Mouse (Mus musculus) CD4-positive naive resting alpha-beta T cell, adult 76 days (primary cell): ENCODE results near the gene B3gnt3. TPM values are rescaled to one million over a fixed set of nuclear protein-coding genes. Genes with fewer than 3 reads are reported as not detected.

Source experiments
- total RNA-seq: library from RNA; stranded (reverse); gene quantifications from one replicate; pipeline ENCODE4 v1.2.4, GENCODE M21; 2023

Gene B3gnt3
- 0.53 TPM for total RNA-seq

GRCm38 (mm10) chr8:71701414-71702086 is at the start of gene B3gnt3:
Gene B3gnt3, minus strand, starts transcription at chr8:71701789.

DNA sequence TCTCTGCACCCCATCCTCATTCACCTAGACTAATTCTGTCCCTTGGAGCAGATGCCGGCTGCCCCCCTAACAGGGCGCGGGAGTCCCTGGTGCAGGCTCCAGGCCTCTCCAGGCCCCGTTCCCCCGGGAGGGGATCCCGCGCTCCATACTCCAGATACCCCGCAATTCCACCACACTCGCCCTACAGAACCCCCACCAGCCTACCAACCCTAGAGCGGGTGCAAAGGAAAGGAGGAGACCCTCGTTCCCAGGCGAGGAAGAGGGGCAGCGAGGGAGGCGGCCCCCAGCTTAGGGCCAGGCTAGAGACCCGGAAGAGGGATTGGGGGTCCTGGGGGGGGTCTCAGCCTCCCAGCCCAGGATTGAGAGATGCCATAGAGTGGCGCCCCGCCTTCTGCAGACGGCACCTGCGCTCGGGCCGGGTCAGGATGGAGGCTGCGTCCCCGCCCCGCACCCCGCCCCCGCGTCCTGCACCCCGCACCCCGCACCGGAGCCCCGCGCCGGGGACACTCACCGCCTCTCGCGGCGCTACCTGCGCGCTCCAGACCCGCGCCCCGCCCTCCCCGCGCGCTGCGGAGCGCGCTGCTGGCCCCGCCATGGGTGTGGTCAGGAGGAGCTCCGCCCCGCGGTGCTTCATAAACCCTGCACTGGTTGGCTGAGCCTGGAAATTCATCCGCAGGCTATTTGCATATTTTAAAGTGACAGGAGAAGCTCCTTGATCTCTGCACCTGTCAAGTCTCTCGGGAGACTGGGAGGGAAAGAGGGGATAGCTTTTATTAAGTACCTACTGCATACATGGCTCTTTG is 23.7 kb upstream of the B3gnt3 start, which contains the start of gene Fcho1:
Fcho1 (minus strand) TSS at position 595 of the 803 bp plus-strand sequence.

GRCm38 (mm10) chr8:71689028-71689427 is 12.6 kb downstream of the B3gnt3 start, which contains the start of gene Insl3:
Gene Insl3, plus strand, starts transcription at chr8:71689214.

GRCm38 (mm10) chr8:71676020-71676741 is 25.4 kb downstream of the B3gnt3 start, which contains the start of gene Jak3:
Gene Jak3, plus strand, starts transcription at chr8:71676296.

DNA sequence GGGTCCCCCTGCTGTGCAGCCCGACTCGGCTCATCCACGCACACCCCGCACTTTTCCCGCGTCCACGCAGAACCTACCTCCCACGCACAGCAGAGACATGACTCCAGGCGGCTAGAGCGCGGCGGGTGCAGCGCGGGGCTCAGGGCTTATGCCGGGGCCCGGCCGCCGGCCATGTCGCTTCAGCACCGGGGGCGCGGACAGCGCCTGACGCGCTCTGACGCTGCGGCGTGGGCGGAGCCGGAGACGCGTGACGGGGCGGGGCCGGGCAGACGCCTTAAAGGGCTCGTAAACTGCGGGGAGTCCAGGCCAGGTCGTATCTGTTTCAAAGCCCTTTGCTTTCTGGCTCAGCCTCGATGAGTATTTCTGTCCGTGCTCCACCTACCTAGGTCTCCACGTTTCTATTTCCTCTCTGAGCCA is 30.0 kb downstream of the B3gnt3 start, which contains the start of gene Unc13a:
Unc13a (minus strand) TSS at position 209 of the 417 bp plus-strand sequence.

Other genes with a start within 250 kb of the B3gnt3 start
- 80.8 TPM for gene Abhd8, start 238.1 kb downstream of the B3gnt3 start, total RNA-seq
- gene Mrpl34, start 236.8 kb downstream of the B3gnt3 start, total RNA-seq = 20.2 TPM
- 104 TPM for gene Dda1, start 232.6 kb downstream of the B3gnt3 start, total RNA-seq
- gene Ano8, start 215.8 kb downstream of the B3gnt3 start, total RNA-seq = 20.5 TPM
- 10.3 TPM for gene Gtpbp3, start 213.7 kb downstream of the B3gnt3 start, total RNA-seq
- 0.56 TPM for gene Plvap, start 190.0 kb downstream of the B3gnt3 start, total RNA-seq
- gene Ccdc194, start 176.1 kb downstream of the B3gnt3 start, total RNA-seq = not detected
- gene Bst2, start 164.3 kb downstream of the B3gnt3 start, total RNA-seq = 56.4 TPM
- 27.1 TPM for gene Mvb12a, start 158.9 kb downstream of the B3gnt3 start, total RNA-seq
- gene Tmem221, start 142.9 kb downstream of the B3gnt3 start, total RNA-seq = 1.2 TPM
- not detected for gene Nxnl1, start 135.2 kb downstream of the B3gnt3 start, total RNA-seq
- gene Slc27a1, start 132.9 kb downstream of the B3gnt3 start, total RNA-seq = 5.5 TPM
- 49.5 TPM for gene Pgls, start 109.6 kb downstream of the B3gnt3 start, total RNA-seq
- 13.7 TPM for gene Fam129c, start 104.1 kb downstream of the B3gnt3 start, total RNA-seq
- 42.5 TPM for gene Colgalt1, start 90.8 kb downstream of the B3gnt3 start, total RNA-seq
- 0.53 TPM for gene Unc13a, start 30.0 kb downstream of the B3gnt3 start, total RNA-seq
- 72.0 TPM for gene Jak3, start 25.5 kb downstream of the B3gnt3 start, total RNA-seq
- gene Insl3, start 12.6 kb downstream of the B3gnt3 start, total RNA-seq = 50.8 TPM
- 99.7 TPM for gene Fcho1, start 23.9 kb upstream of the B3gnt3 start, total RNA-seq
- gene Zfp709, start 180.2 kb upstream of the B3gnt3 start, total RNA-seq = 11.5 TPM
- gene Zfp882, start 206.8 kb upstream of the B3gnt3 start, total RNA-seq = 5.5 TPM
- 8.0 TPM for gene Zfp617, start 206.8 kb upstream of the B3gnt3 start, total RNA-seq
- gene Zfp961, start 249.2 kb upstream of the B3gnt3 start, total RNA-seq = 8.1 TPM